Mouse (Mus musculus): Measurements from ENCODE around the gene Cdh26. TPM values are rescaled to one million over a fixed set of nuclear protein-coding genes. Genes with fewer than 3 reads are reported as not detected.

Gene Cdh26
- polyA plus RNA-seq, 1 experiment: not detected

DNA sequence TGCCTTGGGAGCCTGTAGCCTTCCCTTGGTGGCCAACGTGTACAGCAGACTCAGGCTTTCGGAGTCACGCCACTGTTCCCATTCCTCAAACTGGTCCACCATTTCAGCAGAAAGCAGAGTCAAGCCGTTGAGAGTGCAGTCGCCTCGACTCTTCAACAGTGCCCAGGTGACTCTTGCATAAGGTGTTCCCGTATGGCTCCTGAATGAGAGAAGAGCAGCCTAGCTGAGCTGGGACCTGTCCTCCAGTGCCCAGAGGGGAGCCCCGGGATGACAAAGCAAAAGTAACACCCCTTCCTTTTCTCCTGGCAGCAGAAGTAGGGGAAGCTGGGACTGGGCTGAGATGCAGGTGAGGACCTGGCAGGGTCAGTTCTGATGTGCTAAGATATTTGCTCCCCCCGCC is 2.1 kb upstream of the Cdh26 start:
- Histone ChIP-seq H3K4me3 (ENCODE audit: insufficient read depth, poor library complexity, severe bottlenecking) (no peak overlapping the region), H3ac (ENCODE audit: control insufficient read depth, insufficient read length, low read depth) (no peak overlapping the region), H3K27me3 (ENCODE audit: control insufficient read depth, insufficient read depth, insufficient read length) (no peaks in the 10 kb centered on the region), H3K36me3 (ENCODE audit: control insufficient read depth, insufficient read depth) (no peaks in the 10 kb centered on the region), H3K79me2 (ENCODE audit: control insufficient read depth, insufficient read depth) (no peaks in the 10 kb centered on the region), H3K79me3 (ENCODE audit: low read depth) (no peaks in the 10 kb centered on the region)
- TF ChIP-seq USF1 (IDR thresholded peaks at IDR 0.05; ENCODE audit: low read depth) (no peak), CTCF (IDR thresholded peaks at IDR 0.05; ENCODE audit: control insufficient read depth, insufficient read depth, insufficient read length) (no peak), MYOD1 (IDR thresholded peaks at IDR 0.05; ENCODE audit: control insufficient read depth, insufficient read length, low read depth) (no peak), CEBPB (IDR thresholded peaks at IDR 0.05; ENCODE audit: low read depth) (no peak), MAX (IDR thresholded peaks at IDR 0.05) (no peak), MYOG (IDR thresholded peaks at IDR 0.05; ENCODE audit: control insufficient read depth, extremely low read depth, insufficient read length) (no peak), FOSL1 (IDR thresholded peaks at IDR 0.05; ENCODE audit: insufficient read depth, low read length, poor library complexity, severe bottlenecking) (no peak)

DNA sequence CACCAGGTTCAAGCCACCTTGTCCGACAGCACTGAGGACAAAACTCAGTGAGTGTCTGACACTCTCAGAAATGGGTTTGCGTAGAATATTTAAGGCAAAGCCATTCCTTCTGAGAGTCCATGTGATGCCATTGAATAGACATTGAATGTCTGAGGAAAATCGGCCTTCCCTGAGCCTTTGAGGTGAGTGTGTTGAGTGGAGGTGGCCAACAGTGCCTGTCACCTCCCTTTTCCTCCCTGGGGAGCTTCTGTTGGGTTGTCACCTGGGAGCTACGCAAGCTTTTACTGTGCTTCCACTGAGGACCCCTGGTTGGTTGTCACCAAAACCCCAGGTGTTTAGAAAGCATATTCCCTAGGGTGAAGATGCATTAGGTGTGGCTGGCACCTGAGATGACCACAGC is 1.7 kb upstream of the Cdh26 start:
- no peaks in the 10 kb centered on the region for H3K27me3 ChIP-seq (ENCODE audit: control insufficient read depth, insufficient read depth, insufficient read length)
- H3K79me3 ChIP-seq (ENCODE audit: low read depth): no peaks in the 10 kb centered on the region
- H3ac ChIP-seq (ENCODE audit: control insufficient read depth, insufficient read length, low read depth): no peak overlapping the region
- no peak overlapping the region for H3K4me3 ChIP-seq (ENCODE audit: insufficient read depth, poor library complexity, severe bottlenecking)
- H3K79me2 ChIP-seq (ENCODE audit: control insufficient read depth, insufficient read depth): no peaks in the 10 kb centered on the region
- TF ChIP-seq MYOD1 (IDR thresholded peaks at IDR 0.05; ENCODE audit: control insufficient read depth, insufficient read length, low read depth) (no peak), USF1 (IDR thresholded peaks at IDR 0.05; ENCODE audit: low read depth) (no peak), FOSL1 (IDR thresholded peaks at IDR 0.05; ENCODE audit: insufficient read depth, low read length, poor library complexity, severe bottlenecking) (no peak), MYOG (IDR thresholded peaks at IDR 0.05; ENCODE audit: control insufficient read depth, extremely low read depth, insufficient read length) (no peak), CEBPB (IDR thresholded peaks at IDR 0.05; ENCODE audit: low read depth) (no peak), CTCF (IDR thresholded peaks at IDR 0.05; ENCODE audit: control insufficient read depth, insufficient read depth, insufficient read length) (no peak), MAX (IDR thresholded peaks at IDR 0.05) (no peak)
- no peaks in the 10 kb centered on the region for H3K36me3 ChIP-seq (ENCODE audit: control insufficient read depth, insufficient read depth)

DNA sequence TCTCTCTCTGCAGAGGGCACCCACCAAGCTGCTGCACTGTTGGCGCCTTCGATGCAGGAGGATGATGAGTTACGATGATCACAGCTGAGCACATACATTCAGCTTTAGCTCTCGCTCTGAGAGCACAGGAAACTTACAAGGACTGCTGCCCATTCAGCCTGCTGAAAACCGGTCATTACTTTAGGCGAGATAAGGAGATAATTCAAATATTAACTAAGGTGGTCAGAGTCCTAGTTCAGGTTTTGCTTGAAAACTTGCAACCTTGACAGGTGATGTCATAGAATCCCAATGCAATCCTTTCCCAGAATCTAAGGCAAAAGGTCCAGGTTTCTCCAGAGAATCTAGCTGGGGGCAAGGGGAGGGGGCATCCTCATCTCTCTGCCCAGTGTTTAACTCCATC is 905 bp upstream of the Cdh26 start:
- Histone ChIP-seq H3K79me2 (ENCODE audit: control insufficient read depth, insufficient read depth) (no peaks in the 10 kb centered on the region), H3K4me3 (ENCODE audit: insufficient read depth, poor library complexity, severe bottlenecking) (no peak overlapping the region), H3ac (ENCODE audit: control insufficient read depth, insufficient read length, low read depth) (no peak overlapping the region), H3K36me3 (ENCODE audit: control insufficient read depth, insufficient read depth) (no peaks in the 10 kb centered on the region), H3K27me3 (ENCODE audit: control insufficient read depth, insufficient read depth, insufficient read length) (no peaks in the 10 kb centered on the region), H3K79me3 (ENCODE audit: low read depth) (no peaks in the 10 kb centered on the region)
- TF ChIP-seq MAX (IDR thresholded peaks at IDR 0.05): no peak

DNA sequence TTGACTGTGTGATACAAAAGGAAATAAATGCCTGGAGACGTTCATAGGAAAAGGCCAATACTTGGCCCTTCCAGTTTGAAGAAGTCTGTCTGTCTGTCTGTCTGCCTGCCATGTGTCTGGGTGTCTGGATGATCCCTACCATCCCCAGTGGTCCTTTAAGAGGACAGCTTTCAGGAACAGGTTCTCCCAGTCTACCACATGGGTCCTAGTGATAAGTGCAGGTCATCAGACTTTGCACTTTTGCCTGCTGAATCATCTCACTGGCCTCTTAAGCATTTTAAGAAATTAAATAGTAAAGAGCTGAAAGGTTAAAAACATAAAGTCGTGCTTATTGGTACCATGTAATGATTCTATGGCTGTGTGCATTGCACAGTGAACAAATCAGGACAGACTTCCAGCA is 3.2 kb downstream of the Cdh26 start:
- Histone ChIP-seq H3K27me3 (ENCODE audit: control insufficient read depth, insufficient read depth, insufficient read length) (no peaks in the 10 kb centered on the region), H3ac (ENCODE audit: control insufficient read depth, insufficient read length, low read depth) (no peak overlapping the region), H3K79me2 (ENCODE audit: control insufficient read depth, insufficient read depth) (no peaks in the 10 kb centered on the region), H3K4me3 (ENCODE audit: insufficient read depth, poor library complexity, severe bottlenecking) (no peak overlapping the region), H3K36me3 (ENCODE audit: control insufficient read depth, insufficient read depth) (no peaks in the 10 kb centered on the region), H3K79me3 (ENCODE audit: low read depth) (no peaks in the 10 kb centered on the region)
- TF ChIP-seq MYOG (IDR thresholded peaks at IDR 0.05; ENCODE audit: control insufficient read depth, extremely low read depth, insufficient read length) (no peak), MYOD1 (IDR thresholded peaks at IDR 0.05; ENCODE audit: control insufficient read depth, insufficient read length, low read depth) (no peak), USF1 (IDR thresholded peaks at IDR 0.05; ENCODE audit: low read depth) (no peak), MAX (IDR thresholded peaks at IDR 0.05) (no peak), CTCF (IDR thresholded peaks at IDR 0.05; ENCODE audit: control insufficient read depth, insufficient read depth, insufficient read length) (no peak), CEBPB (IDR thresholded peaks at IDR 0.05; ENCODE audit: low read depth) (no peak), FOSL1 (IDR thresholded peaks at IDR 0.05; ENCODE audit: insufficient read depth, low read length, poor library complexity, severe bottlenecking) (no peak)

DNA sequence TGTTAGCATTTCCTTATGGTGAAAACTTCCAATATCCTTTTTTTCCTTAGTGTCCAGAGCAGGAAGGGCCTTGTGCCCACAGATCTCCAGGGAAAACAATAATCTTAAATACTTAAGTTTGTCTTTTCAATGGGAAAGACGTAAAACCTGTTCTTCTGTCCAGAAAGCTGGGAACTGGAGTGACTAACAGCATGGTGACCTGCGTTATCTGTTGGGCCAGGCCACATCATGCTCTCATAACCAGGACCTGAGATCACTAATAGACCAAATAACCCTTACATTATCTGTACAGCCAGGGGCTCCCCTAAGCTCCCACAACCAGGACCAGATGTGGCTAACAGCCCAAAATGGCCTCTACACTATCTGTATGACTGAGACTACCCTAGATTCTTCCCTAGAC is 3.6 kb downstream of the Cdh26 start:
- TF ChIP-seq FOSL1 (IDR thresholded peaks at IDR 0.05; ENCODE audit: insufficient read depth, low read length, poor library complexity, severe bottlenecking): no peak
- no peak for TF ChIP-seq USF1 (IDR thresholded peaks at IDR 0.05; ENCODE audit: low read depth)
- no peak for TF ChIP-seq MAX (IDR thresholded peaks at IDR 0.05)
- TF ChIP-seq CEBPB (IDR thresholded peaks at IDR 0.05; ENCODE audit: low read depth): no peak
- no peak for TF ChIP-seq MYOG (IDR thresholded peaks at IDR 0.05; ENCODE audit: control insufficient read depth, extremely low read depth, insufficient read length)
- no peak for TF ChIP-seq CTCF (IDR thresholded peaks at IDR 0.05; ENCODE audit: control insufficient read depth, insufficient read depth, insufficient read length)
- no peak for TF ChIP-seq MYOD1 (IDR thresholded peaks at IDR 0.05; ENCODE audit: control insufficient read depth, insufficient read length, low read depth)
- Histone ChIP-seq H3K79me3 (ENCODE audit: low read depth) (no peaks in the 10 kb centered on the region), H3K4me3 (ENCODE audit: insufficient read depth, poor library complexity, severe bottlenecking) (no peak overlapping the region), H3K79me2 (ENCODE audit: control insufficient read depth, insufficient read depth) (no peaks in the 10 kb centered on the region), H3K36me3 (ENCODE audit: control insufficient read depth, insufficient read depth) (no peaks in the 10 kb centered on the region), H3K27me3 (ENCODE audit: control insufficient read depth, insufficient read depth, insufficient read length) (no peaks in the 10 kb centered on the region), H3ac (ENCODE audit: control insufficient read depth, insufficient read length, low read depth) (no peak overlapping the region)

DNA sequence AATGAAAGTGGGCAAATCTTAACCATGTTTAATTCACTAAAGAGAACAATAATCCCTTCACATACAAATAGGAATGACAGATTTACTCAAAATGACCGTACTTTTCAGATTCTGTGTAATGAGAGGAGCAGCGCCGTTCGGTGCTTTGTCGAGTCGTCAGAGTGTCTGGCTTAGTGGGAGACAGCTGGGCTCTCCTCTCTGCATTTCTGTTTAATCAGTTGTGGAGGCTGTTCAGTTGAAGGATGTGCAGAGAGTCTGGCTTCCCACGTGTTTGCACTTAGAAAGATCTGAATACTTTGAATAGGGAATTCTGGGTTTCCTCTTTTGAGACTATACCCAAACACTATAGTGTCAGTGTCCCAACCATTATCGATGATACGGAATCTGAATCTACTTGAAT is 7.0 kb downstream of the Cdh26 start:
- TF ChIP-seq USF1 (IDR thresholded peaks at IDR 0.05; ENCODE audit: low read depth) (no peak), CEBPB (IDR thresholded peaks at IDR 0.05; ENCODE audit: low read depth) (no peak), FOSL1 (IDR thresholded peaks at IDR 0.05; ENCODE audit: insufficient read depth, low read length, poor library complexity, severe bottlenecking) (no peak), MAX (IDR thresholded peaks at IDR 0.05) (no peak), MYOD1 (IDR thresholded peaks at IDR 0.05; ENCODE audit: control insufficient read depth, insufficient read length, low read depth) (no peak), MYOG (IDR thresholded peaks at IDR 0.05; ENCODE audit: control insufficient read depth, extremely low read depth, insufficient read length) (no peak), CTCF (IDR thresholded peaks at IDR 0.05; ENCODE audit: control insufficient read depth, insufficient read depth, insufficient read length) (no peak)

More for the DNA sequence above, 7.0 kb downstream of the Cdh26 start:
- Histone ChIP-seq H3K79me3 (ENCODE audit: low read depth) (no peaks in the 10 kb centered on the region), H3K4me3 (ENCODE audit: insufficient read depth, poor library complexity, severe bottlenecking) (no peak overlapping the region), H3K27me3 (ENCODE audit: control insufficient read depth, insufficient read depth, insufficient read length) (no peaks in the 10 kb centered on the region), H3K36me3 (ENCODE audit: control insufficient read depth, insufficient read depth) (no peaks in the 10 kb centered on the region), H3ac (ENCODE audit: control insufficient read depth, insufficient read length, low read depth) (no peak overlapping the region), H3K79me2 (ENCODE audit: control insufficient read depth, insufficient read depth) (no peaks in the 10 kb centered on the region)
